Mouse (Mus musculus) ZHBTc4 (cell line): ENCODE data around the gene Atxn1.
A peak's percentile ranks its signal among the peaks of the same experiment; 100 is the strongest.

ENCODE experiments used
- DNase-seq: peaks from one replicate; pipeline ENCODE4 v3.0.0-alpha.2; 2011; ENCODE audit warnings: low read depth, low spot score

Atxn1 gene

GRCm38 (mm10) chr13:45902457-45902856 lies 62.4 kb downstream of the Atxn1 start:
- no peak for DNase-seq

- no peak for DNase-seq
These were observed 64.0 kb downstream of the Atxn1 start for GRCm38 (mm10) chr13:45900776-45901175.

GRCm38 (mm10) chr13:45897571-45897970 lies 67.2 kb downstream of the Atxn1 start:
- peak; percentile 6 for DNase-seq

GRCm38 (mm10) chr13:45894760-45895159 lies 70.0 kb downstream of the Atxn1 start:
- DNase-seq, result no peak

- no peak for DNase-seq
These were observed 70.6 kb downstream of the Atxn1 start for GRCm38 (mm10) chr13:45894234-45894633.

- DNase-seq, result no peak
These were observed 73.7 kb downstream of the Atxn1 start for GRCm38 (mm10) chr13:45891073-45891472.

- no peak for DNase-seq
These were observed 75.7 kb downstream of the Atxn1 start for GRCm38 (mm10) chr13:45888953-45889749.

- DNase-seq, result no peak
These were observed 79.9 kb downstream of the Atxn1 start for GRCm38 (mm10) chr13:45884878-45885277.

- no peak for DNase-seq
These were observed 81.0 kb downstream of the Atxn1 start for GRCm38 (mm10) chr13:45883791-45884238.

- DNase-seq, result no peak
These were observed 81.8 kb downstream of the Atxn1 start for GRCm38 (mm10) chr13:45882976-45883440.

GRCm38 (mm10) chr13:45880543-45880845 lies 84.3 kb downstream of the Atxn1 start:
- DNase-seq, result no peak

GRCm38 (mm10) chr13:45879746-45880542 lies 84.9 kb downstream of the Atxn1 start:
- DNase-seq, result no peak

GRCm38 (mm10) chr13:45876939-45877338 lies 87.9 kb downstream of the Atxn1 start:
- DNase-seq, result no peak

GRCm38 (mm10) chr13:45876368-45876760 lies 88.4 kb downstream of the Atxn1 start:
- DNase-seq, result no peak

GRCm38 (mm10) chr13:45875686-45876367 lies 89.0 kb downstream of the Atxn1 start:
- no peak for DNase-seq

GRCm38 (mm10) chr13:45874196-45874595 lies 90.6 kb downstream of the Atxn1 start:
- no peak for DNase-seq

- DNase-seq, result no peak
These were observed 91.8 kb downstream of the Atxn1 start for GRCm38 (mm10) chr13:45872966-45873365.

- DNase-seq, result no peak
These were observed 92.6 kb downstream of the Atxn1 start for GRCm38 (mm10) chr13:45872041-45872746.

GRCm38 (mm10) chr13:45871554-45871953 lies 93.3 kb downstream of the Atxn1 start:
- no peak for DNase-seq

- no peak for DNase-seq
These were observed 95.9 kb downstream of the Atxn1 start for GRCm38 (mm10) chr13:45868886-45869285.

- no peak for DNase-seq
These were observed 97.5 kb downstream of the Atxn1 start for GRCm38 (mm10) chr13:45867273-45867672.
